Mouse (Mus musculus): ENCODE data around the gene Tmem184b. TPM values are rescaled to one million over a fixed set of nuclear protein-coding genes. Genes with fewer than 3 reads are reported as not detected.

Gene Tmem184b
- total RNA-seq, 2 experiments from 2014 or later = 4.0 to 12.0 TPM

- ATAC-seq (replicated peaks; ENCODE audit: poor library complexity) = 0 out of 2 replicates have a peak, but pooled peaks have one; percentile 1
Measured at GRCm38 (mm10) chr15:79322281-79322990, 80.9 kb downstream of the Tmem184b start.

- ATAC-seq (replicated peaks; ENCODE audit: poor library complexity) = peak; percentile 27; the same call in 1 of the 2 replicates
Measured at GRCm38 (mm10) chr15:79321733-79322190, 81.6 kb downstream of the Tmem184b start.

GRCm38 (mm10) chr15:79313848-79314369 lies 89.5 kb downstream of the Tmem184b start:
- ATAC-seq (replicated peaks; ENCODE audit: poor library complexity) = no peak

Other genes with a start within 250 kb of the Tmem184b start
- not detected in 2 replicates for gene Sox10, start 238.3 kb downstream of the Tmem184b start, total RNA-seq (2015)
- gene Sox10, start 238.3 kb downstream of the Tmem184b start, total RNA-seq (2017) = not detected in 2 replicates
- gene Pick1, start 174.4 kb downstream of the Tmem184b start, total RNA-seq (2015) = 4.1 and 8.3 TPM in 2 replicates
- gene Pick1, start 174.4 kb downstream of the Tmem184b start, total RNA-seq (2017) = 8.8 and 9.0 TPM in 2 replicates
- 0.22 and 0.46 TPM in 2 replicates for gene Gm49486, start 174.2 kb downstream of the Tmem184b start, total RNA-seq (2015)
- gene Gm49486, start 174.2 kb downstream of the Tmem184b start, total RNA-seq (2017) = not detected in 2 replicates
- gene Slc16a8, start 148.8 kb downstream of the Tmem184b start, total RNA-seq (2015) = not detected in 2 replicates
- not detected in 2 replicates for gene Slc16a8, start 148.8 kb downstream of the Tmem184b start, total RNA-seq (2017)
- gene Baiap2l2, start 118.0 kb downstream of the Tmem184b start, total RNA-seq (2015) = 0.27 and 0.34 TPM in 2 replicates
- not detected in 2 replicates for gene Baiap2l2, start 118.0 kb downstream of the Tmem184b start, total RNA-seq (2017)
- 6.9 and 8.4 TPM in 2 replicates for gene Pla2g6, start 75.2 kb downstream of the Tmem184b start, total RNA-seq (2015)
- gene Pla2g6, start 75.2 kb downstream of the Tmem184b start, total RNA-seq (2017) = 6.6 and 6.9 TPM in 2 replicates
- gene Maff, start 56.9 kb downstream of the Tmem184b start, total RNA-seq (2015) = 3.2 and 3.9 TPM in 2 replicates
- 1.5 and 1.7 TPM in 2 replicates for gene Maff, start 56.9 kb downstream of the Tmem184b start, total RNA-seq (2017)
- gene Csnk1e, start 52.0 kb upstream of the Tmem184b start, total RNA-seq (2015) = 32.0 and 45.6 TPM in 2 replicates
- 29.1 and 30.7 TPM in 2 replicates for gene Csnk1e, start 52.0 kb upstream of the Tmem184b start, total RNA-seq (2017)
- gene Kcnj4, start 101.7 kb upstream of the Tmem184b start, total RNA-seq (2015) = not detected in 2 replicates
- gene Kcnj4, start 101.7 kb upstream of the Tmem184b start, total RNA-seq (2017) = not detected in 2 replicates
- 0.12 TPM in 1 of 2 replicates, not detected in the other for gene Kdelr3, start 112.8 kb upstream of the Tmem184b start, total RNA-seq (2015)
- gene Kdelr3, start 112.8 kb upstream of the Tmem184b start, total RNA-seq (2017) = 0.21 and 0.30 TPM in 2 replicates
- 87.0 and 97.1 TPM in 2 replicates for gene Ddx17, start 143.2 kb upstream of the Tmem184b start, total RNA-seq (2015)
- gene Ddx17, start 143.2 kb upstream of the Tmem184b start, total RNA-seq (2017) = 129 and 165 TPM in 2 replicates
- gene Dmc1, start 201.5 kb upstream of the Tmem184b start, total RNA-seq (2015) = 3.4 and 3.5 TPM in 2 replicates
- gene Dmc1, start 201.5 kb upstream of the Tmem184b start, total RNA-seq (2017) = 2.9 and 4.0 TPM in 2 replicates

All from megakaryocyte progenitor cell, adult 5-6 weeks (primary cell).